Mouse (Mus musculus) heart, embryonic 11.5 days (tissue): ENCODE measurements around the gene Syce2. TPM values are rescaled to one million over a fixed set of nuclear protein-coding genes. Genes with fewer than 3 reads are reported as not detected.

Experiments
- ATAC-seq: fragments of 200-750 bp; cut with Nextera tagmentation; replicated peaks from 2 replicates; pipeline ENCODE4 v1.8.0; 2017; ENCODE audit warnings: moderate library complexity; ENCODE audit not compliant: insufficient number of reproducible peaks, low FRiP score, low TSS enrichment
- H3K27ac ChIP-seq: fragments of 300-500 bp; sonication (generic); 2 replicates; pipeline ENCODE4 v1.5.1; 2014; ENCODE audit warnings: mild to moderate bottlenecking, low read depth, low read length
- H3K27me3 ChIP-seq: fragments of 300-500 bp; sonication (generic); 2 replicates; pipeline ENCODE4 v1.6.1; 2014; ENCODE audit warnings: mild to moderate bottlenecking, low read length, mixed read lengths; ENCODE audit not compliant: control insufficient read depth, insufficient read depth
- H3K36me3 ChIP-seq: fragments of 300-500 bp; sonication (generic); 2 replicates; pipeline ENCODE4 v1.6.1; 2014; ENCODE audit warnings: mild to moderate bottlenecking, low read length, moderate library complexity, mixed read lengths; ENCODE audit not compliant: control insufficient read depth, insufficient read depth
- H3K4me1 ChIP-seq: fragments of 300-500 bp; sonication (generic); 2 replicates; pipeline ENCODE4 v1.6.1; 2014; ENCODE audit warnings: low read length; ENCODE audit not compliant: control insufficient read depth, insufficient read depth
- H3K4me2 ChIP-seq: fragments of 300-500 bp; sonication (generic); 2 replicates; pipeline ENCODE4 v1.6.1; 2014; ENCODE audit warnings: mild to moderate bottlenecking, moderate library complexity
- H3K4me3 ChIP-seq: fragments of 300-500 bp; sonication (generic); 2 replicates; pipeline ENCODE4 v1.5.1; 2014; ENCODE audit warnings: low read depth, low read length
- H3K9ac ChIP-seq: fragments of 300-500 bp; sonication (generic); 2 replicates; pipeline ENCODE4 v1.6.1; 2014; ENCODE audit warnings: mild to moderate bottlenecking, low read depth, low read length, moderate library complexity
- H3K9me3 ChIP-seq: fragments of 300-500 bp; sonication (generic); replicated peaks from 2 replicates; pipeline ENCODE4 v1.6.1; 2016; ENCODE audit warnings: low read length; ENCODE audit not compliant: control insufficient read depth
- WGBS: fragments of 180-500 bp; shearing (Covaris S2); extraction: QIAGEN DNeasy Blood & Tissue Kit; methylation state at CpG from one replicate; pipeline ENCODE4 v1.1.7; 2014; ENCODE audit not compliant: insufficient replicate concordance; 5-methylcytosine and 5-hydroxymethylcytosine counted together
- polyA plus RNA-seq: library from polyadenylated mRNA; unstranded; fragments of >200 nt; fragmentation: Nextera tagmentation; extraction: Ambion mirVana; gene quantifications from 2 replicates; pipeline ENCODE4 v1.2.1, GENCODE M21; 2014

Syce2 gene
- polyA plus RNA-seq, 1 experiment from 2014 or later = 49.6 TPM

- H3K4me2 ChIP-seq = peak overlapping the region; percentile 79
- ATAC-seq = no peak
- H3K4me1 ChIP-seq = peaks cover 22% of the 10 kb centered on the region
- WGBS = 42% methylated on average over 6 of the region's 6 CpGs
- peaks cover 17% of the 10 kb centered on the region for H3K36me3 ChIP-seq
- peak overlapping the region; percentile 84 for H3K9ac ChIP-seq
- H3K9me3 ChIP-seq = no peaks in the 10 kb centered on the region
- H3K4me3 ChIP-seq = peak overlapping the region; percentile 97
- no peaks in the 10 kb centered on the region for H3K27me3 ChIP-seq
- H3K27ac ChIP-seq = peak overlapping the region; percentile 85
Measured at GRCm38 (mm10) chr8:84847684-84848435, 24.1 kb upstream of the Syce2 start.

GRCm38 (mm10) chr8:84856434-84856833 is 15.5 kb upstream of the Syce2 start:
- no peak; the same call in 1 of the 2 replicates for ATAC-seq
- H3K36me3 ChIP-seq = peaks cover 10% of the 10 kb centered on the region
- H3K9ac ChIP-seq = no peak overlapping the region
- peaks cover 9% of the 10 kb centered on the region for H3K4me1 ChIP-seq
- H3K27ac ChIP-seq = no peak overlapping the region
- 87% methylated on average over 3 of the region's 3 CpGs for WGBS
- H3K4me3 ChIP-seq = peak overlapping the region; percentile 97
- H3K27me3 ChIP-seq = no peaks in the 10 kb centered on the region
- H3K9me3 ChIP-seq = no peaks in the 10 kb centered on the region
- no peak overlapping the region; the same call in 1 of the 2 replicates for H3K4me2 ChIP-seq

- ATAC-seq = peak; percentile 77
- Histone ChIP-seq H3K9ac (peak within 1 kb of the TSS; percentile 96), H3K9me3 (no peaks in the 10 kb centered on the region), H3K36me3 (peaks cover 12% of the 10 kb centered on the region), H3K27me3 (no peaks in the 10 kb centered on the region), H3K27ac (peak within 1 kb of the TSS; percentile 78), H3K4me2 (peak within 1 kb of the TSS; percentile 77), H3K4me3 (peak within 1 kb of the TSS; percentile 97), H3K4me1 (peaks cover 9% of the 10 kb centered on the region)
- WGBS = under 1% methylated on average over 39 of the region's 39 CpGs
Measured at GRCm38 (mm10) chr8:84856864-84857441, 15.0 kb upstream of the Syce2 start, which contains the start of gene Farsa. Gene Farsa, plus strand, starts transcription at chr8:84856989.

GRCm38 (mm10) chr8:84872309-84872965 is 526 bp downstream of the Syce2 start:
- H3K27ac ChIP-seq = no peak overlapping the region

GRCm38 (mm10) chr8:84873016-84873415 is 1.1 kb downstream of the Syce2 start:
- H3K9ac ChIP-seq = peak overlapping the region; percentile 68; the same call in 1 of the 2 replicates

More at GRCm38 (mm10) chr8:84872309-84872965, 526 bp downstream of the Syce2 start:
- Histone ChIP-seq H3K4me2 (peak overlapping the region; percentile 98), H3K4me3 (peak overlapping the region; percentile 49), H3K27me3 (peaks cover 6% of the 10 kb centered on the region), H3K9me3 (no peaks in the 10 kb centered on the region), H3K36me3 (peaks cover 5% of the 10 kb centered on the region), H3K9ac (peak overlapping the region; percentile 68), H3K4me1 (peaks cover 14% of the 10 kb centered on the region)
- ATAC-seq = peak; percentile 51
- WGBS = 2% methylated on average over 53 of the region's 54 CpGs

GRCm38 (mm10) chr8:84874339-84874738 is 2.4 kb downstream of the Syce2 start:
- no peak overlapping the region for H3K9ac ChIP-seq
- H3K27me3 ChIP-seq = peaks cover 6% of the 10 kb centered on the region
- H3K4me1 ChIP-seq = peaks cover 14% of the 10 kb centered on the region
- H3K27ac ChIP-seq = no peak overlapping the region
- no peaks in the 10 kb centered on the region for H3K36me3 ChIP-seq
- H3K4me3 ChIP-seq = no peak overlapping the region
- WGBS = 76% methylated on average over 3 of the region's 3 CpGs
- H3K9me3 ChIP-seq = no peaks in the 10 kb centered on the region
- no peak overlapping the region for H3K4me2 ChIP-seq
- no peak for ATAC-seq

More at GRCm38 (mm10) chr8:84873016-84873415, 1.1 kb downstream of the Syce2 start:
- Histone ChIP-seq H3K4me1 (peaks cover 14% of the 10 kb centered on the region), H3K4me3 (peak overlapping the region; percentile 49), H3K27ac (no peak overlapping the region), H3K4me2 (peak overlapping the region; percentile 98), H3K9me3 (no peaks in the 10 kb centered on the region), H3K27me3 (peaks cover 6% of the 10 kb centered on the region), H3K36me3 (peaks cover 3% of the 10 kb centered on the region; the same call in 1 of the 2 replicates)
- ATAC-seq = no peak
- 57% methylated on average over 4 of the region's 4 CpGs for WGBS

GRCm38 (mm10) chr8:84877297-84878035 is 5.6 kb downstream of the Syce2 start:
- Histone ChIP-seq H3K4me3 (no peak overlapping the region), H3K36me3 (no peaks in the 10 kb centered on the region), H3K4me2 (no peak overlapping the region), H3K27me3 (peaks cover 3% of the 10 kb centered on the region), H3K27ac (no peak overlapping the region), H3K9me3 (no peaks in the 10 kb centered on the region), H3K9ac (no peak overlapping the region), H3K4me1 (peaks cover 4% of the 10 kb centered on the region)
- ATAC-seq = no peak
- WGBS = 68% methylated on average over 3 of the region's 3 CpGs

GRCm38 (mm10) chr8:84878915-84879314 is 7.0 kb downstream of the Syce2 start:
- Histone ChIP-seq H3K4me1 (no peaks in the 10 kb centered on the region), H3K27ac (no peak overlapping the region), H3K36me3 (no peaks in the 10 kb centered on the region), H3K4me3 (no peak overlapping the region), H3K27me3 (no peaks in the 10 kb centered on the region), H3K9me3 (no peaks in the 10 kb centered on the region), H3K9ac (no peak overlapping the region), H3K4me2 (no peak overlapping the region)
- no peak for ATAC-seq
- 68% methylated on average over 1 of the region's 1 CpGs for WGBS
